Mouse (Mus musculus): ENCODE measurements around the gene Arhgap45.
"Not testable (repeated sequence)": the region's sequence is repeated elsewhere in the genome, so short reads cannot be mapped to it uniquely, and the experiment has no call there.

Arhgap45 gene

DNA sequence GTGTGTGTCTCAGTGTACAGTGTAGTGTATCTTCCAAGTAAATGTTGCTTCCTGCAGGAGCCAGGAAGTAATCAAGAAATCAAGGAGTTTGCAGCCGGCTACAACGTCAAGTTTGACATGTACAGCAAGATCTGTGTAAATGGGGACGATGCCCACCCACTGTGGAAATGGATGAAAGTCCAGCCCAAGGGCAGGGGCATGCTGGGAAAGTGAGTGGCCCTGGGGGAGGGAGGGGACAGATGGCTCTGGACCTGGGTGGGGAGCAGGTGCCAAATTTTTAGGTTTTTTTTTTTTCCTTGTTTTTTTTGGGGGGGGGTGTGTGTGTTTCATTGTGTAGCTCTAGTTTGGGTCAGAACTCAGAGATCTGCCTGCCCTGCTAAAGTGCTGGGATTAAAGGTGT lies 38.5 kb downstream of the Arhgap45 start:
- DNase-seq (ENCODE audit: low spot score in 2 of 2), result not testable (repeated sequence)

DNA sequence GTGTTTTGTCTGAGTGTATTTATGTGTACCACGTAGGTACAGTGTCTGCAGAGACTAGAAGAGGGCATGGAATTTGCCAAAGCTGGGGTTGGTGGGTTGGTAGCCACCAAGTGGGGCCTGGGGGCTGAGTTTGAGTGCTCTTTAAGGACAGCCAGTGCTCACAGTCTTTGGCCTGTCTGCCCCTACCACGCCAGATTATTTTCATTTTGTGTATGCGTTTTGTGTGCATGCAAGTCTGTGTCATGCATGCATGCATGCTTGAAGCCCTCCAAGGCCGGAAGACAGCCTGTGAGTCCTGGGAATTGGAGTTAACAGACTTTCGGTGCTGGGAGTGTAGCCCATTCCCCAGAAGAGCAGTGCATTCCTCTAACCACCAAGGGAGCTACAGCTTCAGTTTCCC lies 38.9 kb downstream of the Arhgap45 start:
- no peak for DNase-seq (ENCODE audit: low spot score in 2 of 2)

DNA sequence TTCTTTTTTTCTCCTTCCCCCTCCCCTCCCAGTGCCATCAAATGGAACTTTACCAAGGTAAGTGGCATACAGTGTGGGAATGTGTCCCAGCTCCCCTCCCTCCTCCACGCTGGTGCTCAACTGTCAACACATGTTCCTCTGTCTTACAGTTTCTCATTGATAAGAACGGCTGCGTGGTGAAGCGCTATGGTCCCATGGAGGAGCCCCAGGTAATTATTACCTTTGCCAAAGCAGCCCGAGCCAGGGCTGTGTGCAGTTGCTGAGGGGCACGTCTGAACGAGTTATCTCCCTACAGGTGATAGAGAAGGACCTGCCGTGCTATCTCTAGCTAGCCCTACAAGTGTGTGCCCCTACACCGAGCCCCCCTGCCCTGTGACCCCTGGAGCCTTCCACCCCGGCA lies 39.4 kb downstream of the Arhgap45 start:
- no peak for DNase-seq (ENCODE audit: low spot score in 2 of 2)

DNA sequence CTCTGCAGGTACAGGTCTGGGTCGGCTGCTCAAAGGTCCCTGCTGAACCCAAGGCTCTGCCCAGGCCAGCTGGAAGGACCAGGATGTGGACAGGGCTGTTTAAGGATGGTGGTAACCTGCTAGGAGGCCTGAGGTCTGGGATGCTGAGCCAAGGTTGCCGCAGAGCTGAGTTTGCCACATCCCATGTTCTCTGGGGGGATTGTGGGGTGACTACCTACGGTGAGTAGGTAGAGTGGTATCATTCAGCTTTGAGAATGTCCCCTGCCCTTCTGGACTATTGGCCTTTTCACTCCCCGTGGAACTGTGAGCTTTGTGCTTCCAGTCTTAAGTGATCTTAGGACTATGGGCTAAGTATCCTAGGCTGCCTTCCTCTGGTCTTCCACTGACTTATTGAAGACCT lies 40.1 kb downstream of the Arhgap45 start:
- DNase-seq (ENCODE audit: low spot score in 2 of 2), result no peak

DNA sequence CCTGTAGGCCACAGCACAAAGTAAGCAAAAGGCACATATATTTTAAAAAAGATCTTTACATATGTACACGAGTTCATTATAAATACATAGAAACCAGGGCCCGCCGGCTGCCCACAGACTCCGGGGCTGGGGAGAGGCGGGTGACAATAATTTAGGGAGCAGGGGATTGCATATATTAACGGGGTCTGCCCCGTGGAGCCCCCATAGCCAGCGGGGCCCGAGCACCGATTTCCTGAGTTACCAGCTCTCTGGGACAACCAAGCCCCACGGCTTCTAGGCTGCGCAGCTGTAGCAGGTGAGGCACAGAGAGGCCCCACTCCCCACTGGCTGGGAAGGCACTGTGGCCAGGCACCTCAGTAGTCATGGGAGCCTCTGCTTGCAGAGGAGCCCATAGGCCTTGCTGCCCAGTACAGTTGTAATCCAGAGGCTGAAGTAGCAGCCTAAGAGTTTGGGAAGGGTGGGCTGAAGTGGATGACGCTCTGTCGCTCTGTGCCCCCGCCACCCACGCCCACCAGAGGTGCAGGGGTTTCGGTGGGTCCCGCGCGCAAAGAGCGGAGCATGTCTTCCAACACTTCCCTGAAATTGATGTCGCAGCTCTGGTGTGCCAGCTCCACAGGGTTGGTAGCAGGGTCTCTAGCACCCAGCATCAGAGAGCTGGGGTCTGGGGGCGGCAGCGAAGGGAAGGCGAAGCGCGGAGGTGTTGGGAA lies 40.7 kb downstream of the Arhgap45 start:
- DNase-seq (ENCODE audit: low spot score in 2 of 2), result no peak

DNA sequence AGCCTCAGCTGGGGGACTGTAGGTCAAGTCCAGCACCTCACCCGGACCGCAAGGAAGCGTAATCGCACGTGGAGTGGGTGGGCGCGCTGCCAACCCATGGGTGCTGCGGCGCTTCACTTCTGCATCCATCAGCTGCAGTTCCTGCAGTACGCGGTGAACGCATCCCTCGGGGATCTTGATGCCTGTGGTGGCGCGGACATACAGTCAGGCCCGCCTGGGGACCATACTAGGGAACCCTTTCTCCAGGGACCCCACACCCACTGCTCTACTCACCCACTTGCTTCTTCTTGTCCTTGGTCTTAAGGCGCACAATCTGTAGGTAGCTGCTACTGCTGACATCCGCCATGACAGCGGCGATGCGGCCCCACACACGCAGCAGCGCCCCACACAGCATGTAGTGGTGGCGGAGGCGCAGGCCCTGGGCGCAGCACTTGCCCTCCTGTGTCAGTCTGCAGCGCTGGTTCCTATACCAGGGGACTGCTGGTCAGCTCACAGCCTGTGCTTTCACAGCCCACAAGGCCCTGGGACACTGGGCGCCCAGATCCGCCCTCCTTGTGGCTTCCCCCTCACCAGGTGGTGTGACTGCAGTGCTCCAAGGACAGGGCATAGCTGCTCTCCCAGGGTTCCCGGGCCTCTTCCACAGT lies 41.4 kb downstream of the Arhgap45 start:
- DNase-seq (ENCODE audit: low spot score in 2 of 2), result no peak

DNA sequence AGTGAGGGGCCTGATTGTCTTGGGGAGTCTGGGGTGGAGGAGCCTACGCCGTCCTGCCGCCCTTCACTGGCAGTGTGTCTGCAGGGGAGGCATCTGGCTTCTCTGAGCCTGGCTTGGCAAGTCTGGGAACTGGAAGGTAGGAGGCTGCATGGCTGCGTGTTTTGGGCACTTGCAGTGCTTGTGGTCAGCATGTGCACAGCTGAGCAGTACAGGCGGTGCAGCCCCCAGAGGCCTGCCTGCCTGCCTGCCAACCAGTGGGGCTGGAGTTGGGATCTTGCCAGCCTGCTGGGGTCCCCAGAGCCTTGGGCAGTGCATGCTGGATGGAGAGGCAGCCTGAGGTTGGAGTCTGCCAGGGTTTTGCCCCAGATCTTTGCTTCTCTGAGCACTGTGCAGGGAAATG lies 46.7 kb downstream of the Arhgap45 start:
- no peak for DNase-seq (ENCODE audit: low spot score in 2 of 2)

DNA sequence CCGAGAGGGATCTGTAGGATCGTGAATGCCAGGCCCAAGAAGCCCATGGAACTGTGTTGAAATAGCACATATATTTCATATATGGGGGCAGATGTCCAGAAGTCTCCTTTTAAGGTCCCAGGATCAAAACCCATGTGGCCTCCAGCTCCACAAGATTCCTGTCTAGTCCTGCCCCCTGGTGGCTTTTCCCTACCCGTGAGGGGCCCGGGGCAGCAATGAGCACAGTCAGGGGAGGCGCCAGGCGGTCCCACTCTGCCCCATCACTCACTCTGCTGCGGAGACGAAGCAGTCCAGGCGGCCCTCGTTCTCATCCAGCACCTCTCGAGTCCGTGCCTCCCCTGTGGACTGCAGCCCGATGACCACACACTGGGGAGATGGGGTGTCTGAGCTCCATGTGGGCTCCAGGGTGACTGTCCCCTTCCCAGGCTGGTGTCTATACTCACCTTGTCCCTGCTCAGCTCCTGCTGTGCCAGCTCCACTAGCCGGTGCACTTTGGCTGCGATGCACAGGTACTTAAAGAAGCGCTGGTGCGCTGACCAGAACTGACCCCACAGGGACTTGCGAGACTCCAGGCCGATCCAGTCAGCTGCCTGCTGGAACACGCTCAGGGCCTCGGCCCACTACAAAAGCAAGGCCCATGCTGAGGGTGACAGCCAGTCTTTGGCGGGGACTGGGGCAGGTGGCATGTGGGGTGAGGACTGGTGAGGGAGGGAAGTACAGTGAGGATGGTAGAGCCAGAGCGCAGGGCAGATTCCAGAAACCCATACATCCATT lies 47.6 kb downstream of the Arhgap45 start:
- no peak for DNase-seq (ENCODE audit: low spot score in 2 of 2)

DNA sequence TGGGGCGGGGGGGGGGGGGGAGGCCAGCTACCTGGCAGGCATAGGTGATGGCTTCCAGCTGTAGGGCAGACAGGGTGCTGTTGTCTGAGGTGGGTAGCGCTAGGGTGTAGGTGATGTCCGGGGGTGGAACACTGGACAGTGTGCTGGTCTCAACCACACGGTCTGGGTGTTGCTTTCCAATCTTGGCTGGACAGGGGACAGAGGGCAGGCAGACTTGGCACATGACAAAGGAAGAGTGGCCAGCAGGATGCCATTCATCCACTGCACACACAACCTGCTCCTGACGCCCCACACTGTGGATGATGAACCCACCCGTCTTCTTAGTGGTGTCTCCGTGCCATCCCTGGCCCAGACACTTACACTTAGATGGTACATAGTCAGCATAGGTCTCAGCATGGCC lies 52.8 kb downstream of the Arhgap45 start:
- DNase-seq (ENCODE audit: low spot score in 2 of 2), result no peak

DNA sequence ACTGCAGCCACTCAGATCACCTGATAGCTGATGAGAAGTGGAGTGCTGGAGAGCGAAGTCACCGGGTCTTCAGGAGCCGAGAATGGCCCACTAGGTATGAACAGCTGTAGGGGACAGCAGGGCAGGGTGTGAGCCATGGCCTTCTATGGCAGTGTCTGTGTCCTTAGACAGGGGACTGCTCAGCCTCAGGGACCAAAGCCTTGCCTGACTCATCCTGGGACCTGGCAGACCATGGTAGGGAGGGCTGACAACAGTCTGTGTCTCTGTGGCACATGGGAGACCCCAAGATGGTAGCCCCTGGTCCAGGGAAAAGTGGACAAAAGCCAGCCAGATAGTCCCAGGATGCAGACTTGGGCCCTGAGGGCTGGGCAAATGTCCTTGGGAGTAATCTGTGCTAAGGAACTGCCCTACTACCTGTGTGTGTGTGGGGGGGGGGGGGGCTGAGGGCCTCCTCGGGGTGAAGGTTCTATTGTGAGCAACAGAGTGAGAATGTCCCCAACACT lies 53.5 kb downstream of the Arhgap45 start:
- DNase-seq (ENCODE audit: low spot score in 2 of 2), result no peak

DNA sequence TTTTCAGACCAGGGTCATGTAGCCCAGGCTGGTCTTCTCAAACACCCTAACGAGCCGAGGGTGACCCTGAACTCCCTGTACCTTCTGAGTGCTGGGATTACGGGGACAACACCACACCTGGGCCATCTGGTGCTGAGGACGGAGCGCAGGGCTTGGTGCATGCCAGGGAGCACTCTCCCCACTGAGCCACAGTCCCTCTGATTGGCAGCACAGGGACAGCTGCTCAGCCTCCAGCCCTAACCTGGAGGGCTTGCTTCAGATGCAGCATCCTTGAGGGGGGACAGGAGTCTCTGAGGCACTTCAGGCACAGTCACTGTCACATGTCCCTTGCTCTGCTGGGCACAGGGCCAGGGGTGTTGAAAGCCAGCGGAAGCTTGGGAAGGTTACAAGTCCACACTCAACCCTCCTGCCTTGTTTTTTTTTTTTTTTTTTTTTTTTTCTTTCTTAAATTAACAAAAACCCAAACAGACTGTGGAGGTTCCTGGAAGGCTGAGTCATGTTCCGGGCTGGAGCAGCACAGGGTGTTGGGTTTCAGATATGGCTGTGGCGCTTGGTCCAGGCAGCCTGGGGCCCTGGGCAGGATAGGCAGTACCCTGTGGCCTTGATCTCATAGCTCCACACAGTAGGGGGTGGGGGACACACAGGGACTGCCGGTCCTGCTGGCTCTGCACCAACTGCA lies 54.5 kb downstream of the Arhgap45 start:
- peak; percentile 36 to 53 for DNase-seq (ENCODE audit: low spot score in 2 of 2)

DNA sequence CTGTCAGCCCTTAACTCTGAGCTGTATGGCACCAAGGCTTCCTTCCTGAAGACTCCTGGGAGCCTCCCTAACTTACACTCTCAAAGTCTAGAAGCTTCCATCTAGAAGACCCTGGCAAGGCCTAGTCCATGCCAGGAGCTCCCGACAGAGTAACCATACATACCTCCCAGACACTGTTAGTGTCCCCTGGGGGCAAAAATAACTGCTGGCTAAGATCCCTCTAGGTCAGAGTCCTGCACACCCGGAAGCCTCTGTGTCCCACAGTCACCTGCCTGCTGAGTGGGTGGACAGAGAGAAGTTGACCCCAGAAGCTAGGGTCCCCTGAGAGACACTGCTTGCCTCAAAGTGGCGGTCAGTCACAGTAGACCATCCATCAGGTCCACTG lies 55.1 kb downstream of the Arhgap45 start:
- no peak for DNase-seq (ENCODE audit: low spot score in 2 of 2)

DNA sequence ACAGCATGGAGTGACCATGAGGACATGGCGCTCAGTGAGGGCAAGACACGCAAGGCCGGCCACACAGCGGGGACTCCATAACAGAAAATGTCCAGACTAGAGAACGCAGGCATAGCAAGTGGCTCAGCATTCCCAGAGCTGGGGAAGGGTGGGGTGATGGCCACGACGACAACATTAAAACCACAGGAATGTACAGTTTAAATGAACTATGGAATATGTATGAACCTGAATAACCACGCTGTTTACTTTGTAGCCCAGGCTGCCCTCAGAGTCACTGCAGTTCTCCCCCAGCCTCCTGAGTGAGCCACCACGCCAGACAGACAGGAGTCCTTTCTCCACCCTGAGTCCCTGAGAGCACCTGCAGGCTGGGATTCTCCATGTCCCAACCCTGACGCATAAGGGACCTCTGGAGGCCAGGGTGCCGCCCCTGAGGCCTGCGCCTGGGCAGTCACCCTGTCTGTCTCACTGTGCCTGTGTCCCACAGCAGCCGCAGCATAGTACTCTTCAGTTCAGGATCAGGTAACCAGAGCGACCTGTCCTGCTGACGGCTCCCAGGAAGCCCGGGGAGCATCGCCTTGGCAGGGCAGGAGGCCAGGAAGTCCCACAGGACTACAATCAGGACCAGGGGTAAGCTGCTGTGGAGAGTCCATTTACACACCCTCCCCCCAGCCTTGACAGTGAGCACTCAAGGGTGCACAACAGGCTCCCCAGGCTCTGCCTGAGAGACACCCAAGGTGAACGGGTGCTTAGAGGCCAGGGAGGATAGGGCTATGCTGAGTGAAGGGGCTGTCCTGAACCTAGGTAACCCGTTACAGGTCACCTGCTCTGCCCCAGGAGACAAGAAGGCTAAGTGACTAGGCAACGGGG lies 56.4 kb downstream of the Arhgap45 start:
- no peak for DNase-seq (ENCODE audit: low spot score in 2 of 2)

DNA sequence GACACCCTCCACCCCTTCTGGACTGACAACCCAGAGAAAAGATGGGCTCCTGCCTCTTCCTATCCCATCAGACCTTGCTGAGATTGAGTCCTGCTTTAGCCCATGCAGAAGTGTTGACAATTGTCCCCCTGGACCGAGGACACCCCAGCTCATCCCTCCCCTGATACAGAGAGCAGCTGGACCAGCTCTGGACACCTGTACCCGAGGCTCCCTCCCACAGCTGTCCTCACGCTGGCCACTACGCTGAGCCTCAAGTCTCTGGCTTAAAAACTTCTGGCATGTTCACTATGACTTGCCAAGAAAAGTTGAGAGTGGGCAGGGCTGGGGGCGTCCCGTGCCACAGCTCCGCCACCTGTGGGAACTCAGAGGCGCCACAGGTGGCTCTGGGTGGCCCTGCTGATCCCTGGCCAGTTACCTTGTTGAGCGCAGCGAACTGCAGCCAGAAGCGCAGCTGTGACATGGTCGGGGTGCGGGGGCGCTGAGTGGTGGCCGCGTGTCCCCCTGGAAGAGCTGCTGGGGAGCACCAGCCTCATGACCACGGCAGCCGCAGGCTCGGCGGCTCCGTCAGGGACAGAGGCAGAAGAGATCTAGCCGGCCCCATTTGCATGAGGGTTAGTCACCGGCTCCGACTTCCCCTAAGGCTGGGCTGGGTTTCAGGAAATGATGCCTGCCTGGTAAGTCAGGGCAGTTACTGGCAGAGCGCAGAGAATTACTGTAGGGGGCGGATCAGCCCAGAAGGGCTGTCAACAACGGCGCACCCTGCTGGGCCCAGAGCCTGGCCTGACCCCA lies 58.6 kb downstream of the Arhgap45 start:
- DNase-seq (ENCODE audit: low spot score in 2 of 2), result no peak

DNA sequence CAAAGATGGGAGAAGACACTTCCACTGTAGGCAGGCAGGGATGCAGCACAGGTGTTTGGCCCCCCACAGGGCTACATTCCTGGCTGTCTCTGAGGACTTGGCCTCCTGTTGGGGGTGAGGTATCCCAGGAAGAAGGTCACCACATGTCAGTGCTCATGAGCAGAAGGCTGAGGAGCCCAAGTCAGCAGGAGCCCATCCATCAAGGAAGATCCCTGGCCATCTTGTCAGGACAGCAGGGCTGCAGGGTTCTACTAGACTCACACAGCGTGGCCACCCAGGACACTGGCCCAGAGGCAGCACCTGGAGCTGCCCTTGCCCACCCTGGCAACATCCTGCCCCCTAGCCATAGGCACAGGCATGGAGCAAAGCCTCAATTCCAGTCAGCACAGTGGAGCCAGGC lies 59.5 kb downstream of the Arhgap45 start:
- no peak for DNase-seq (ENCODE audit: low spot score in 2 of 2)

DNA sequence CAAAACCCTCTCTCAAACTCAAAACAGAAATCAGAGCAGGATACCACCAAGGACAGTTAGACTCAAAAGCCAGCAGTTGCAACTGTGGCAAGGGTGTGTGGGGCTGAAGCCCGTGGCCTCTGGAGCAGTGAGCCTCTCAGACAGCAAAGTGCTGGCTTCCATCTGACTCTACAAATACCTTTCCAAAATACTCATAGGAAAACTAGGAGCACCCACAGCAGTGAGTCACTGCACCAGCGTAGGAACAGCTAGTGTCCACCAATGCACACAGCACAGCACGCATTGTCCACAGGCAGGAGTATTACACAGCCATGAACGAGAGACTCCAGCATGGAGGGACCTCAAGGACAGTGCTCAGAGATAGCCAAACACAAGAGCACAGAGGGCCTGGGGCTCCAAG lies 59.9 kb downstream of the Arhgap45 start:
- no peak for DNase-seq (ENCODE audit: low spot score in 2 of 2)

DNA sequence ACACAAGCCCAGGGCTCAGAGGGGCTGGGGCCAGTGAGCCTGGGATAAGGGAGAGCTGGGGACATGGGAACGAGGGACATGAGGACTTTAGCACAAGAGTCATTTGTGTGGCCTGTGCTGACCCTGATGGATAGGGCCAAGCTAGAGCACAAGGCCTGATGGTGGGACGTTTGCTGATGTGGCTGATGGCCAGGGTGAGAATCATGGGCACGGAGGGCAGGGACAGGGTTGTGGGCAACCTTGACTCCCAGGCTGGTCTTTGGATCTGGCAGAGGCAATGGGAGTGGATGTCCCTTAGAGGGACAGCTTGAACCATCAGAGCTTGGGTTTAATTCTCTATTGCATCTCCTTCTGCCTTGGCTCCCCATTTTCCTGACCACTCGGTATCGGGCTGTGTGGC lies 60.9 kb downstream of the Arhgap45 start:
- no peak for DNase-seq (ENCODE audit: low spot score in 2 of 2)

DNA sequence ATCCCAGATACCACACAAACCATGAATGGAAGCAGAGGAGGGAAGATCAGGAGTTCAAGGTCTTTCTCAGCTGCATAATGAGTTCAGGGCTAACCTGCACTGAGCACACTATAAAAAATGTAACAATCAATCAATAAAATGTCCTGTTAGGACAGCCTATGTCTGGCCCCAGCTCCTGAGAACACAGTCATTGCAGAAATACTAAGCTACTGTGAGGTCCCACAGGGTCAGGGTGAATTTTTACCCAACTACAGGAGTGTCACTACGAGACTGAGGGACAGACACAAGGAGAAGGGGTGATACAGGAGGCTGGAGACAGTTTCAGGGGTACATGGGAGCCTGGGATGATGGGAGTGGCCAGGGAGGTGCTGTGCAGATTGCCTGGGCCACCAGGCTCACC lies 61.9 kb downstream of the Arhgap45 start:
- DNase-seq (ENCODE audit: low spot score in 2 of 2), result no peak

DNA sequence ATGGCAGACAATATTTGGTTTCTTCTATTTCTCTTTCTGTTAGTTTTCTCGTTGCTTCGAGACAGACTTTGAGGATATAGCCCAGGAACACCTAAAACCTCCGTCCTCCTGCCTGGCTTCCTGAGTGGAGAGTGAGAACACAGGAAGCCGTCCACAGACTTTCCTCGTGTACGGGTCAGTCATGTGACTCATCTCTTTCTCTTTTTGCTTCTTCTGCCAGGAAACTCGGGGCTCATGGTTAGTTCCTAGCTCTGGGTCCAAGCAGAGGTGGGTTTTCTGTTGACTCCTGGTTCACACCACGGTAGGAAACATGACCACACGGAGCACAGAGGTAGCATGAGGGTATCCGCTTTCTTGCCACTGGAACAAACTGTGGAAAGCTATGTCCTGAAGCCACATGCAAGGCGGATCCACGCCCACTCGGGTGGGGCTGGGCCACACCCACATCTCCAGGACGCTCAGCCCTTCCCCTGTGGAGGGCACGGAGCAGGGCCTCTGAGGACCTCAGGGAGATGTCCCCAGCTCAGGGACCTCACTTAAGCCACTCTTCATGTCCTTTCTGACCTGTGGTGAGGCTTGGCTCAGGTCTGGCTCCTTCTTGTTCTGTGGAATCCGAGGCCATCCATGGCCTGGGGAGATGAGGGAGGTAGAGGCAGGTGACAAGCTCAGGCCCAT lies 64.1 kb downstream of the Arhgap45 start:
- no peak for DNase-seq (ENCODE audit: low spot score in 2 of 2)

Measured in right cerebral cortex, postnatal 36 days (tissue).